Mouse (Mus musculus) kidney, adult 2 months (tissue): Measurements from ENCODE around the gene Clint1.

ENCODE experiments used
- CTCF ChIP-seq: fragments of 200-500 bp; conservative IDR thresholded peaks from 2 replicates; pipeline ENCODE4 v1.5.1; 2011; ENCODE audit warnings: low read depth, mild to moderate bottlenecking, control low read depth, low read length, moderate library complexity, mixed read lengths; ENCODE audit not compliant: insufficient read depth, insufficient read length
- POLR2A ChIP-seq: fragments of 200-500 bp; IDR thresholded peaks from one replicate; pipeline ENCODE4 v1.6.1; 2011; ENCODE audit warnings: low read depth, low read length, control low read depth

DNA sequence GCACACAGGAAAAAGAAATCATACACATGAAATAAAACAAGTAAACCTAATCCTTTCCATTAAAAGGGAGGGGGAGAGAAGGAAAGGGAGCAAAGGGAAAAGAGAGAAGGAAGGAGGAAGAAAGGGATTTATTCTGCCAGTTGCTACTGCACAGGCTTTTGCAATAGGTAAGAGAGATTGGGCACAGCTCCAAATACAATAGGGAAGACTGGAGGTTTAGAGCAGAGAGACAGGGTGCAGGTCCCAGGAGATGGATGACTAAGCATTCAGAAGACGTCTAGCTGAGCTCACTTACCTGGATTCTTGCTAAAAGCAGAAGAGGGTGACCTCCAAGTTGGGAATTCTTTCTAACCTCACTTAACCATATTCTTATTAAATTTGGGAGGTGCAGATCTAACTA, 35.1 kb upstream of the Clint1 start:
- TF ChIP-seq CTCF (no peak), POLR2A (no peak)
